Comparison of ENCODE assay signal across 10 mouse cellular contexts in the genomic region with DNA sequence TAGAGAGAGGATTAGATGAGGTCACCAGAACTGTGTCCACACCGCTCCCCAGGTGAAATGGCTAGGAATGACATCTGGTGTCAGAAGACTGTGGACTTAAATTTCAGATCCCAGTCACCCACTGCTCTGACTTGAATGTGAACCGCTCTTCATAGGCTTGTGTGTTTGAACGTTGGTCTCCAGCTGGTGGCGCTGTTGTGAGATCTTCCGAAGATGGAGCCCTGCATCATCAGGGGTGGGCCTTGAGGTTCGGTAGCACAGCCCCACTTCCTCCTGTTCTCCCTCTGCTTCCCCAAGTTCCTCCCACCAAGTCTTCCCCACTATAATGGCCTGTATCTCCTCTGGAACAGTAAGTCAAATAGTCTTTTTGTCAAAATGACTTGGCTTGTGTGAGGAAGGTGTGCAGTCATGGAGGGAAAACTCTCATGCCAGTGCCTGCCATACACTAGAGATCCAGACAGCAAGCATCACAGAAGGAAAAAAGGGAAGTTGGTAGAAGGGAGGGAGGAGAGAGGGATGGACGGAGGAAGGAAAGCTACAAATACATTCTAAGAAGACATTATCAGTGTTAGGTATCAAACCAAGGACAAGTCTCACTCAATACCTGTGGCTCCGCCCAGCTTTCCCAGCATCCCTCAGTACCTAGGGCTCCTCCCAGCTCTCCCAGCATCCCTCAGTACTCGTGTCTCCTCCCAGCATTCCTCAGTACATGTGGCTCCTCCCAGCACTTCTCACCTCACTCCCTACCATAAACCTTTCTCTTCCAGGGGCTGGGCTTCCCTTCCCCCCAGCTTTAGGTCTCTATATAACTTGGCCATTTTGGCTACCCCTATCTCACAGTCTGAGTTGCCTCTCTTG.
DNase-seq lines count a peak whose midpoint lies in the region; ATAC-seq and TF ChIP-seq lines count a peak whose summit lies in the region.
"Had no signal": no experiment of that assay in that cellular context is flagged by ENCODE, and none has a peak within 500 bp of the region (broad histone marks: within the 10 kb centered on the region; RNA-seq: fewer than 3 reads in every experiment).

No protein-coding gene starts in this region.

- TF ChIP-seq EP300 in liver, postnatal 0 days (IDR thresholded peaks at IDR 0.05; ENCODE audit: low read depth) = no peak

- no peaks in the 10 kb centered on the region for H3K36me3 ChIP-seq in liver, postnatal 0 days (replicated peaks; ENCODE audit: insufficient read depth, low read length)
- H3K36me3 ChIP-seq in embryonic facial prominence, embryonic 10.5 days (replicated peaks) = no peaks in the 10 kb centered on the region
- H3K36me3 ChIP-seq: liver, embryonic 15.5 days had no signal

- no peak overlapping the region for H3K9ac ChIP-seq in liver, postnatal 0 days (replicated peaks)
- H3K9ac ChIP-seq: liver, embryonic 15.5 days had no signal

- no peaks in the 10 kb centered on the region for H3K27me3 ChIP-seq in liver, postnatal 0 days (ENCODE audit: insufficient read depth, low read length)
- 0 out of 2 replicates have a peak, but pooled peaks cover 3% of the 10 kb centered on the region for H3K27me3 ChIP-seq in embryonic facial prominence, embryonic 10.5 days (replicated peaks; ENCODE audit: low read depth, poor library complexity, severe bottlenecking)
- H3K27me3 ChIP-seq: liver, embryonic 15.5 days had no signal

- no peak overlapping the region for H3K4me3 ChIP-seq in lung, adult 2 months (replicated peaks; ENCODE audit: extremely low read depth, low read depth, low read length)
- H3K4me3 ChIP-seq in liver, postnatal 0 days (ENCODE audit: low read depth, low read length) = no peak overlapping the region
- H3K4me3 ChIP-seq in embryonic facial prominence, embryonic 10.5 days = no peak overlapping the region
- H3K4me3 ChIP-seq: liver, embryonic 15.5 days had no signal

- WGBS in lung, adult 2 months = 73% methylated on average over 9 of the region's 9 CpGs
- WGBS in liver, postnatal 0 days (ENCODE audit: insufficient replicate concordance) = 56% methylated on average over 9 of the region's 9 CpGs
- WGBS in embryonic facial prominence, embryonic 10.5 days = 77% methylated on average over 9 of the region's 9 CpGs

- peak; percentile 25 for DNase-seq in adrenal gland, postnatal 10 days
- no peak for DNase-seq in adrenal gland, adult 2 months
- DNase-seq in lung, postnatal 36 days = peak; percentile 32
- DNase-seq in lung, adult 2 months = no peak
- DNase-seq in liver, postnatal 0 days = peak; percentile 53
- DNase-seq in thymus, postnatal 25 days = peak; percentile 52
- DNase-seq in embryonic facial prominence, embryonic 10.5 days (ENCODE audit: low spot score) = no peak
- no peak for DNase-seq in right cerebral cortex, postnatal 25 days
- DNase-seq: right cerebral cortex, postnatal 14 days had no signal

- TF ChIP-seq POLR2A in lung, adult 2 months (IDR thresholded peaks at IDR 0.05; ENCODE audit: borderline replicate concordance, extremely low read depth, low read depth, low read length) = no peak

- no peak overlapping the region for H3K4me2 ChIP-seq in liver, postnatal 0 days (ENCODE audit: low read depth, low read length)
- H3K4me2 ChIP-seq: liver, embryonic 15.5 days had no signal

- no peak overlapping the region for H3K27ac ChIP-seq in liver, postnatal 0 days (ENCODE audit: low read depth)
- no peak overlapping the region for H3K27ac ChIP-seq in embryonic facial prominence, embryonic 10.5 days (replicated peaks)
- H3K27ac ChIP-seq: liver, embryonic 15.5 days had no signal

- H3K4me1 ChIP-seq in lung, adult 2 months (ENCODE audit: control insufficient read depth, insufficient read depth, low read length) = no peaks in the 10 kb centered on the region
- peaks cover 3% of the 10 kb centered on the region; the same call in 1 of the 2 replicates for H3K4me1 ChIP-seq in liver, postnatal 0 days (ENCODE audit: insufficient read depth)
- no peaks in the 10 kb centered on the region for H3K4me1 ChIP-seq in embryonic facial prominence, embryonic 10.5 days
- H3K4me1 ChIP-seq: liver, embryonic 15.5 days had no signal

- no peak for ATAC-seq in liver, postnatal 0 days

- no peaks in the 10 kb centered on the region for H3K9me3 ChIP-seq in liver, postnatal 0 days (ENCODE audit: low read length)
- H3K9me3 ChIP-seq in embryonic facial prominence, embryonic 10.5 days = no peaks in the 10 kb centered on the region
- H3K9me3 ChIP-seq: liver, embryonic 15.5 days had no signal

- TF ChIP-seq CTCF in lung, adult 2 months (IDR thresholded peaks at IDR 0.05; ENCODE audit: insufficient read depth, low read length) = no peak
- TF ChIP-seq CTCF in liver, postnatal 0 days (IDR thresholded peaks at IDR 0.05; ENCODE audit: low read depth) = peak; percentile 53

Comparison
In these comparisons a context has a peak if more than half of its experiments do, and no peak if none do; other contexts are left out.
1. DNase-seq: peak in adrenal gland, postnatal 10 days (single experiment), lung, postnatal 36 days (single experiment), liver, postnatal 0 days (single experiment) and thymus, postnatal 25 days (single experiment); none in adrenal gland, adult 2 months (single experiment), lung, adult 2 months (single experiment), embryonic facial prominence, embryonic 10.5 days (single experiment) and right cerebral cortex, postnatal 25 days (single experiment).